Mouse (Mus musculus) embryonic facial prominence, embryonic 11.5 days (tissue): ENCODE results near the gene Gm49776. TPM values are rescaled to one million over a fixed set of nuclear protein-coding genes. Genes with fewer than 3 reads are reported as not detected.

Source experiments
- ATAC-seq: fragments of 200-750 bp; cut with Nextera tagmentation; replicated peaks from 2 replicates; pipeline ENCODE4 v1.8.0; 2017; ENCODE audit warnings: low read depth; ENCODE audit not compliant: insufficient number of reproducible peaks, low FRiP score, low TSS enrichment
- DNase-seq: peaks from one replicate; pipeline ENCODE4 v3.0.0-alpha.2; 2015; ENCODE audit warnings: low spot score
- H3K27ac ChIP-seq: fragments of 300-500 bp; sonication (generic); replicated peaks from 2 replicates; pipeline ENCODE4 v1.5.1; 2014; ENCODE audit warnings: mild to moderate bottlenecking, low read depth, low read length, control low read depth
- H3K27me3 ChIP-seq: fragments of 300-500 bp; sonication (generic); 2 replicates; pipeline ENCODE4 v1.6.1; 2014; ENCODE audit warnings: mild to moderate bottlenecking, low read length, moderate library complexity, mixed read lengths; ENCODE audit not compliant: control insufficient read depth, insufficient read depth
- H3K36me3 ChIP-seq: fragments of 300-500 bp; sonication (generic); replicated peaks from 2 replicates; pipeline ENCODE4 v1.6.1; 2014; ENCODE audit warnings: low read depth, mild to moderate bottlenecking, low read length, moderate library complexity, mixed read lengths; ENCODE audit not compliant: control insufficient read depth, insufficient read depth
- H3K4me1 ChIP-seq: fragments of 300-500 bp; sonication (generic); 2 replicates; pipeline ENCODE4 v1.6.1; 2014; ENCODE audit warnings: low read length, mixed read lengths; ENCODE audit not compliant: control insufficient read depth, insufficient read depth
- H3K4me2 ChIP-seq: fragments of 300-500 bp; sonication (generic); 2 replicates; pipeline ENCODE4 v1.6.1; 2014; ENCODE audit warnings: low read depth, mild to moderate bottlenecking, control low read depth, low read length, moderate library complexity
- H3K4me3 ChIP-seq: fragments of 300-500 bp; sonication (generic); 2 replicates; pipeline ENCODE4 v1.5.1; 2014; ENCODE audit warnings: low read depth, low read length, control low read depth
- H3K9ac ChIP-seq: fragments of 300-500 bp; sonication (generic); replicated peaks from 2 replicates; pipeline ENCODE4 v1.6.1; 2014; ENCODE audit warnings: mild to moderate bottlenecking, control low read depth, low read length
- H3K9me3 ChIP-seq: fragments of 300-500 bp; sonication (generic); replicated peaks from 2 replicates; pipeline ENCODE4 v1.6.1; 2016; ENCODE audit warnings: mild to moderate bottlenecking, low read length, inconsistent platforms, mixed read lengths; ENCODE audit not compliant: control insufficient read depth
- WGBS: fragments of 180-500 bp; shearing (Covaris S2); extraction: QIAGEN DNeasy Blood & Tissue Kit; methylation state at CpG from one replicate; pipeline ENCODE4 v1.1.7; 2014; 5-methylcytosine and 5-hydroxymethylcytosine counted together
- polyA plus RNA-seq: library from polyadenylated mRNA; unstranded; fragments of >200 nt; fragmentation: Nextera tagmentation; extraction: Ambion mirVana; gene quantifications from 2 replicates; pipeline ENCODE4 v1.2.1, GENCODE M21; 2014

Gene Gm49776
- polyA plus RNA-seq, 1 experiment from 2014 or later: 0.94 TPM

- no peaks in the 10 kb centered on the region for H3K27me3 ChIP-seq
- no peak for ATAC-seq
- H3K36me3 ChIP-seq: peaks cover 3% of the 10 kb centered on the region; the same call in 1 of the 2 replicates
- H3K4me3 ChIP-seq: no peak overlapping the region
- no peak overlapping the region for H3K27ac ChIP-seq
- no peak overlapping the region for H3K4me2 ChIP-seq
- H3K4me1 ChIP-seq: no peaks in the 10 kb centered on the region
- H3K9ac ChIP-seq: no peak overlapping the region; the same call in 1 of the 2 replicates
- DNase-seq: no peak
- WGBS: 50% methylated on average over 1 of the region's 1 CpGs
- H3K9me3 ChIP-seq: no peaks in the 10 kb centered on the region
Measured at GRCm38 (mm10) chr16:18233451-18233850, 24.7 kb downstream of the Gm49776 start.

- ATAC-seq (no peak), DNase-seq (no peak)
- no peak overlapping the region for H3K9ac ChIP-seq
- no peaks in the 10 kb centered on the region for H3K4me1 ChIP-seq
- no peaks in the 10 kb centered on the region for H3K9me3 ChIP-seq
- no peak overlapping the region for H3K4me3 ChIP-seq
- no peaks in the 10 kb centered on the region for H3K27me3 ChIP-seq
- WGBS: 81% methylated on average over 4 of the region's 4 CpGs
- no peak overlapping the region for H3K4me2 ChIP-seq
- no peaks in the 10 kb centered on the region; the same call in 1 of the 2 replicates for H3K36me3 ChIP-seq
- H3K27ac ChIP-seq: no peak overlapping the region
Measured at GRCm38 (mm10) chr16:18231451-18231850, 26.7 kb downstream of the Gm49776 start.

GRCm38 (mm10) chr16:18231047-18231446, 27.1 kb downstream of the Gm49776 start:
- DNase-seq (no peak), ATAC-seq (no peak)
- H3K4me1 ChIP-seq: no peaks in the 10 kb centered on the region
- 78% methylated on average over 3 of the region's 3 CpGs for WGBS
- H3K27ac ChIP-seq: no peak overlapping the region
- H3K36me3 ChIP-seq: no peaks in the 10 kb centered on the region; the same call in 1 of the 2 replicates
- no peak overlapping the region for H3K9ac ChIP-seq
- no peaks in the 10 kb centered on the region for H3K9me3 ChIP-seq
- H3K27me3 ChIP-seq: no peaks in the 10 kb centered on the region
- H3K4me3 ChIP-seq: no peak overlapping the region
- H3K4me2 ChIP-seq: no peak overlapping the region

GRCm38 (mm10) chr16:18230617-18231016, 27.5 kb downstream of the Gm49776 start:
- no peak overlapping the region for H3K27ac ChIP-seq
- no peaks in the 10 kb centered on the region for H3K27me3 ChIP-seq
- H3K36me3 ChIP-seq: no peaks in the 10 kb centered on the region; the same call in 1 of the 2 replicates
- H3K4me3 ChIP-seq: no peak overlapping the region
- H3K9ac ChIP-seq: no peak overlapping the region
- no peak for ATAC-seq
- 97% methylated on average over 6 of the region's 6 CpGs for WGBS
- H3K9me3 ChIP-seq: no peaks in the 10 kb centered on the region
- no peak for DNase-seq
- H3K4me2 ChIP-seq: no peak overlapping the region
- H3K4me1 ChIP-seq: no peaks in the 10 kb centered on the region

GRCm38 (mm10) chr16:18229622-18230021, 28.5 kb downstream of the Gm49776 start:
- Histone ChIP-seq H3K9me3 (no peaks in the 10 kb centered on the region), H3K27me3 (no peaks in the 10 kb centered on the region), H3K4me2 (no peak overlapping the region), H3K4me1 (no peaks in the 10 kb centered on the region), H3K36me3 (no peaks in the 10 kb centered on the region; the same call in 1 of the 2 replicates), H3K4me3 (no peak overlapping the region), H3K9ac (no peak overlapping the region), H3K27ac (no peak overlapping the region)
- 88% methylated on average over 11 of the region's 11 CpGs for WGBS
- DNase-seq: no peak
- ATAC-seq: no peak

- H3K4me3 ChIP-seq: no peak overlapping the region
- H3K4me1 ChIP-seq: no peaks in the 10 kb centered on the region
- H3K27ac ChIP-seq: no peak overlapping the region
- H3K27me3 ChIP-seq: no peaks in the 10 kb centered on the region
- H3K9me3 ChIP-seq: no peaks in the 10 kb centered on the region
- WGBS: 92% methylated on average over 4 of the region's 4 CpGs
- no peak overlapping the region for H3K9ac ChIP-seq
- ATAC-seq (no peak), DNase-seq (no peak)
- no peaks in the 10 kb centered on the region; the same call in 1 of the 2 replicates for H3K36me3 ChIP-seq
- no peak overlapping the region for H3K4me2 ChIP-seq
Measured at GRCm38 (mm10) chr16:18228856-18229255, 29.3 kb downstream of the Gm49776 start.

GRCm38 (mm10) chr16:18227897-18228422, 30.2 kb downstream of the Gm49776 start:
- DNase-seq (no peak), ATAC-seq (no peak)
- Histone ChIP-seq H3K9me3 (no peaks in the 10 kb centered on the region), H3K27ac (no peak overlapping the region), H3K36me3 (no peaks in the 10 kb centered on the region; the same call in 1 of the 2 replicates), H3K4me2 (no peak overlapping the region), H3K4me3 (no peak overlapping the region), H3K9ac (no peak overlapping the region), H3K4me1 (no peaks in the 10 kb centered on the region), H3K27me3 (no peaks in the 10 kb centered on the region)
- WGBS: 93% methylated on average over 20 of the region's 20 CpGs

GRCm38 (mm10) chr16:18227187-18227586, 30.9 kb downstream of the Gm49776 start:
- H3K27me3 ChIP-seq: no peaks in the 10 kb centered on the region
- H3K9me3 ChIP-seq: no peaks in the 10 kb centered on the region
- H3K27ac ChIP-seq: no peak overlapping the region
- no peak overlapping the region for H3K9ac ChIP-seq
- no peak for DNase-seq
- no peak overlapping the region for H3K4me2 ChIP-seq
- H3K4me3 ChIP-seq: no peak overlapping the region
- no peaks in the 10 kb centered on the region; the same call in 1 of the 2 replicates for H3K36me3 ChIP-seq
- ATAC-seq: no peak
- 93% methylated on average over 13 of the region's 13 CpGs for WGBS
- H3K4me1 ChIP-seq: no peaks in the 10 kb centered on the region
